Comparison of ENCODE assay signal across 14 mouse cellular contexts in the genomic region with DNA sequence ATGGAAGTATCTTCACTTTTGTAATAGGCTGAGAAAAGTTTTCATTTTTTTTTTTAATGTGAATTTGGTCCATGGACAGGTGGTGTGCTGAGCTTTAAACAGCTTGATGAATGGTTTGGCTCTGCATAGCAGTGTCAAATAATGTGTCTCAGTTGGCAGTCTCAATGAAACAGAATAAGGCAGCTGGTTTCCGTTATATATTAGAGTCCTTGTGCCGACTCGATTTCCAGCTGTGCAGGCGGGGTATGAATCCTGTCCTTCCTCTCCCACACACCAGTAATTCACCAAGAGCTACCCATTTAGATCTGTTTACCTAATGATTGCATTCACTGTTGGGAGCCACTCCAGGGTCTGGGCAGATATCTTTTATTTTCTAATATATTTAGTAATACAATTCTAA.
DNase-seq lines count a peak whose midpoint lies in the region; ATAC-seq and TF ChIP-seq lines count a peak whose summit lies in the region.
"Had no signal": no experiment of that assay in that cellular context is flagged by ENCODE, and none has a peak within 500 bp of the region (broad histone marks: within the 10 kb centered on the region; RNA-seq: fewer than 3 reads in every experiment).

No protein-coding gene starts in this region.

- no peaks in the 10 kb centered on the region for H3K27me3 ChIP-seq in kidney, embryonic 15.5 days
- H3K27me3 ChIP-seq in stomach, embryonic 14.5 days (ENCODE audit: control insufficient read depth, insufficient read depth, low read length): no peaks in the 10 kb centered on the region
- H3K27me3 ChIP-seq in stomach, postnatal 0 days (ENCODE audit: control insufficient read depth, insufficient read depth, low read length): no peaks in the 10 kb centered on the region
- H3K27me3 ChIP-seq: heart, embryonic 15.5 days; liver, embryonic 15.5 days; midbrain, embryonic 12.5 days had no signal

- H3K9ac ChIP-seq in kidney, embryonic 15.5 days: no peak overlapping the region
- H3K9ac ChIP-seq in stomach, embryonic 14.5 days (replicated peaks; ENCODE audit: low read depth, low read length): no peak overlapping the region
- H3K9ac ChIP-seq in stomach, postnatal 0 days (ENCODE audit: low read length): no peak overlapping the region
- H3K9ac ChIP-seq: heart, embryonic 15.5 days; liver, embryonic 15.5 days; midbrain, embryonic 12.5 days had no signal

- TF ChIP-seq CTCF in stomach, postnatal 0 days (IDR thresholded peaks at IDR 0.05; ENCODE audit: low read depth): no peak

- H3K9me3 ChIP-seq in kidney, embryonic 15.5 days (replicated peaks): no peaks in the 10 kb centered on the region
- no peaks in the 10 kb centered on the region for H3K9me3 ChIP-seq in stomach, embryonic 14.5 days (ENCODE audit: control insufficient read depth, low read depth, low read length)
- H3K9me3 ChIP-seq in stomach, postnatal 0 days (ENCODE audit: control insufficient read depth, low read length): no peaks in the 10 kb centered on the region
- H3K9me3 ChIP-seq: heart, embryonic 15.5 days; liver, embryonic 15.5 days; midbrain, embryonic 12.5 days had no signal

- H3K4me3 ChIP-seq in kidney, embryonic 15.5 days (replicated peaks): no peak overlapping the region
- H3K4me3 ChIP-seq in stomach, embryonic 14.5 days (ENCODE audit: low read depth, low read length): no peak overlapping the region
- no peak overlapping the region for H3K4me3 ChIP-seq in stomach, postnatal 0 days (ENCODE audit: low read depth, low read length)
- H3K4me3 ChIP-seq: heart, embryonic 15.5 days; liver, embryonic 15.5 days; midbrain, embryonic 12.5 days had no signal

- no peak for DNase-seq in kidney, postnatal 10 days
- DNase-seq in stomach, postnatal 0 days (ENCODE audit: low spot score): no peak
- DNase-seq in hindlimb bud, embryonic 11.5 days (ENCODE audit: extremely low spot score, low read depth, low spot score): peak; percentile 28
- no peak for DNase-seq in urinary bladder, adult 18-20 months (ENCODE audit: low spot score in 2 of 2)
- DNase-seq in testis, postnatal 14 days (ENCODE audit: low spot score): no peak
- DNase-seq in thymus, postnatal 10 days (ENCODE audit: low spot score in 2 of 2): no peak
- DNase-seq: adrenal gland, postnatal 10 days; cerebellum, adult 11-12 months; retina, postnatal 1 day had no signal

- WGBS in kidney, embryonic 15.5 days: 10% methylated on average over 4 of the region's 4 CpGs
- WGBS in stomach, embryonic 14.5 days: 19% methylated on average over 4 of the region's 4 CpGs
- 23% methylated on average over 4 of the region's 4 CpGs for WGBS in stomach, postnatal 0 days

- H3K36me3 ChIP-seq in kidney, embryonic 15.5 days: no peaks in the 10 kb centered on the region
- no peaks in the 10 kb centered on the region for H3K36me3 ChIP-seq in stomach, embryonic 14.5 days (ENCODE audit: control insufficient read depth, insufficient read depth, low read length)
- H3K36me3 ChIP-seq in stomach, postnatal 0 days (ENCODE audit: control insufficient read depth, insufficient read depth, low read length): no peaks in the 10 kb centered on the region
- H3K36me3 ChIP-seq: heart, embryonic 15.5 days; liver, embryonic 15.5 days; midbrain, embryonic 12.5 days had no signal

- no peak overlapping the region for H3K27ac ChIP-seq in kidney, embryonic 15.5 days
- H3K27ac ChIP-seq in stomach, embryonic 14.5 days (ENCODE audit: low read length): no peak overlapping the region
- no peak overlapping the region for H3K27ac ChIP-seq in stomach, postnatal 0 days (replicated peaks)
- H3K27ac ChIP-seq: heart, embryonic 15.5 days; liver, embryonic 15.5 days; midbrain, embryonic 12.5 days had no signal

- H3K4me2 ChIP-seq in kidney, embryonic 15.5 days: no peak overlapping the region
- H3K4me2 ChIP-seq in stomach, embryonic 14.5 days (replicated peaks; ENCODE audit: low read depth, low read length): no peak overlapping the region
- no peak overlapping the region for H3K4me2 ChIP-seq in stomach, postnatal 0 days (replicated peaks; ENCODE audit: low read depth)
- H3K4me2 ChIP-seq: heart, embryonic 15.5 days; liver, embryonic 15.5 days; midbrain, embryonic 12.5 days had no signal

- no peak for TF ChIP-seq EP300 in stomach, postnatal 0 days (optimal IDR thresholded peaks at IDR 0.05)

- peak; percentile 87 for ATAC-seq in kidney, embryonic 15.5 days (replicated peaks; ENCODE audit: low FRiP score)
- ATAC-seq in stomach, embryonic 14.5 days (ENCODE audit: insufficient number of reproducible peaks, insufficient read depth, low FRiP score, low read depth): peak; percentile 81; the same call in 1 of the 2 replicates
- no peak for ATAC-seq in stomach, postnatal 0 days (ENCODE audit: low FRiP score, low TSS enrichment)

- no peaks in the 10 kb centered on the region for H3K4me1 ChIP-seq in kidney, embryonic 15.5 days
- H3K4me1 ChIP-seq in stomach, embryonic 14.5 days (ENCODE audit: control insufficient read depth, insufficient read depth, low read length): 0 out of 2 replicates have a peak, but pooled peaks cover 2% of the 10 kb centered on the region
- H3K4me1 ChIP-seq in stomach, postnatal 0 days (replicated peaks; ENCODE audit: control insufficient read depth, insufficient read depth): no peaks in the 10 kb centered on the region
- H3K4me1 ChIP-seq: liver, embryonic 15.5 days; midbrain, embryonic 12.5 days had no signal
